Mouse (Mus musculus): ENCODE data around the gene Srrm4. TPM values are rescaled to one million over a fixed set of nuclear protein-coding genes. Genes with fewer than 3 reads are reported as not detected.

Srrm4 gene
- 0.54 and 1.0 TPM in 2 replicates for polyA plus RNA-seq (2012; rRNA removed)

DNA sequence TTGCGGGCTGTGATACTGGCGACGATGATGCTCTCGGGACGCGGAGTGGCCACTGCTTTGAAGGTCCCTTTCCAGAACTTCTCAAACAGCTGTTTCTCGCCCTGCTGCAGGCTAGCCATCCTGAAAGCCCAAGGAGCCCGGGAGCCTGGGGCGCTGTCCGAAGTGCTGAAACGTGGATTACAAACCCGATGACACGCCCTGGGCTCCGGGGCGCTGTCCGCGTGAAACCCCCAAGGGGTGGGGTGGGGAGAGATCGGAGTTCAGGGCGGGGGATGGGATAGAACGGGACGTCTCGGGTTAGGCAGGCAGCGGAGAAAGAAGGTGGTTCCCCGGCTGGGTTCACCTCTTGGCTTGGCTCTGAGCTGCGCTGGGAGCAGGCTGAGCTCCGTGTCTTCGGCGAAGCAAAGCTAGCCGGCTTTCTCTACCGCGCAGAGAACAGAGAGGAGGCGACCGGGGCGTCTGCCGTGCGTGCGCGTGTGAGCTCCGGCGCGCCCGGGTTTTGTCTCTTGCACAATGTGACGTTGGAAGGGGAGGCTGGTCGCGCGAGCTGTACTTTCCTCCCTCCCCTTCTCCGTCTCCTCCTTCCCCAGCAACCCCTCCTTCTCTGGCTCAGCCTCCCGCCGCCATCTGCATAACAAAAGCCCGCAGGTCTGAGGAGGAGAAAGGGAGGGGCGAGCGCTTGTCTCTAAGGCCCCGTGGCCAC, at the start of gene Srrm4:
Gene Srrm4 (minus strand): TSS at position 472 of the 703 bp plus-strand sequence.
- no peaks in the 10 kb centered on the region for H3K36me3 ChIP-seq (ENCODE audit: control insufficient read depth, insufficient read depth, low read length)
- H3K4me3 ChIP-seq (ENCODE audit: control insufficient read depth, low read depth, low read length): peak within 1 kb of the TSS; percentile 43; the same call in 1 of the 2 replicates
- peaks cover 21% of the 10 kb centered on the region for H3K4me1 ChIP-seq (ENCODE audit: control insufficient read depth, insufficient read depth, low read length)
- H3K27ac ChIP-seq (ENCODE audit: control insufficient read depth, insufficient read depth, low read depth, low read length): no peak within 1 kb of the TSS
- H3K27me3 ChIP-seq (ENCODE audit: control insufficient read depth, insufficient read depth, low read length): peaks cover 4% of the 10 kb centered on the region; the same call in 1 of the 2 replicates
- TF ChIP-seq POLR2A (IDR thresholded peaks at IDR 0.05; ENCODE audit: control insufficient read depth, low read depth, low read length): no peak
- no peak for TF ChIP-seq CTCF (IDR thresholded peaks at IDR 0.05; ENCODE audit: control insufficient read depth, insufficient read depth, insufficient replicate concordance, low read depth, low read length)

DNA sequence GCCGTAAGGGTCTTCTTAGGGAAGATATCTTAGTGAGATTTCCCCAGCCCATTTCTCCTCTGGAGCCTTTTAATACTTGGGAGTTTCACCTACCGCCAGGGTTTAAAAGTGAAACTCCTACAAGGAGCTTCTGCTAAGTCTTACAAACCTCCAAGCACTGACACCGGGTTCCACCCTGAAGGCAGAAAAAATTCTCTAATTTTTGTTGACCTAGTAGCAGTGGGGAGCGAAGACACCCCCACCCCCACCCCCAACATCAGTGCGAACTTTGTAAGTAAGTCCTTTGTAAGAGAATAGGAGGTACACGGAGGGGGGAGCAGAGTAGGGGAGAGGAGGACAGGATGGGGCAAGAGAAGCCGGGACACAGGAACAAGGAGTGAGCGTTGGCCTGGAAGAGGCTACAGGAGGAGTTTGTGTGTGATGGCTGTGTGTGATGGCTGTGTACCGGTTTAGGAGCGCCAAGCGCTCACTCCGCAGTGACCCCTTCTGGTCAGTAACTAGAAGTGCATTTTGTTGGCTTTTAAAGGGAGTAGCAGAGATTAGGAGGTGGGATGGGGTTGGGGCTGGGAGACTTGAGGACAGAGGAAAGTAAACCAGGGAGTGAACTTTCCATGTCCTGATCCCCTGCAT, 1.3 kb upstream of the Srrm4 start:
- Histone ChIP-seq H3K4me1 (ENCODE audit: control insufficient read depth, insufficient read depth, low read length) (peaks cover 21% of the 10 kb centered on the region), H3K36me3 (ENCODE audit: control insufficient read depth, insufficient read depth, low read length) (no peaks in the 10 kb centered on the region), H3K4me3 (ENCODE audit: control insufficient read depth, low read depth, low read length) (no peak overlapping the region), H3K27ac (ENCODE audit: control insufficient read depth, insufficient read depth, low read depth, low read length) (no peak overlapping the region), H3K27me3 (ENCODE audit: control insufficient read depth, insufficient read depth, low read length) (peaks cover 4% of the 10 kb centered on the region; the same call in 1 of the 2 replicates)
- TF ChIP-seq CTCF (IDR thresholded peaks at IDR 0.05; ENCODE audit: control insufficient read depth, insufficient read depth, insufficient replicate concordance, low read depth, low read length) (peak; percentile 82; the same call in 1 of the 2 replicates), POLR2A (IDR thresholded peaks at IDR 0.05; ENCODE audit: control insufficient read depth, low read depth, low read length) (no peak)

DNA sequence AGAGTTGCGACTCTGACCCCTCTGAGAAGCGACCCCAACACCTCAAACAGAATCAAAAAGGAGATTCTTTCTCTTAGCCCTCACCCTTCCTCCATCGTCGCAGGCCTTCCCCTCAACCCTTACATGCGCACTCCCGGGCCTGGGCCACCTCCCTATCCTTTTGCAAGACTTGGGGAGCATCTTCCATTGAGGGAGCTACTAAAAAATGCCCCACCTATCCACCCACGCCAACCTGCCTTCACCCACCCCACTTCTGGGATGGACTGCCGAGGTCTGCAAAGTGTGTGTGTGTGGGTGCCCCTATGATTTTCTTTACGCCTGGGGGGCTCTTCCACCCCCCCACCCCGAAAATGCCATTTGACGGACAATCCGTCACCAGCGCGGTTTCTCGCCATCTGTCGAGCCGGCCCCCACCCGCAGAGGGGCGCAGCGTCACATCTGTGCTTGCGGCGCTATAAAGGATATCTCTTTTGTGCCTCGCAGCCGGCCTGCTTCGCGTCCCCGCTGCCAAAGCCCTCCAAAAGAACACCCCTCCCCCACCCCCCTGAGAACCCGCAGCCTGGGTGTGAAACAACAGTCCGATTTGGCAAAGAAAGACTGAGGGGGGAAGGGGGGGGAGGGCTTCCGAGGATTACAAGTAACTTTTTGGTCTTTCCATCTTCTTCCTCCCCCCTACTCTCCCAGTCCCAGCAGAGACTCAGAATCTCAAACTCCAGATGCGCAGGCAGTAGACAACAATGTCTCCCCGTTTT, 608 bp upstream of the Srrm4 start:
- H3K27me3 ChIP-seq (ENCODE audit: control insufficient read depth, insufficient read depth, low read length): peaks cover 4% of the 10 kb centered on the region; the same call in 1 of the 2 replicates

DNA sequence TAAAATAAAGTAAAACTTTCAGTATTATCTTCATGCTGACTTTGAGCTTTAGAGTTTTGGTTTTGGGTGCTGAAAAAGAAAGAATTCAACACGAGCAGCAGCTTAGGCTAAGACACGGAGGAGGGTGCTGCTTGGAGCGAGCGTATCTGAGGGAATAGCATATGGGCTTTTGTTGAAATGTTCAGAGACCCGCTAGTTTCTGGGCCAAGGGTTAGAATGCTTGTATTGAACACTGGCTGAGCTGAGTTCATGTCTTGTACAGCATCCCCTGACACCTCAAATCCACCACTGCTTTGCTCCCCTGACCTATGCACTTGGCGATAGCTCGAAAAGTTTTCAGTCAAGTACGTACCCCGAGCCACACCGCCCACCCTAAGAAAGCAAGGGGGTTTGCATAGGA, 919 bp downstream of the Srrm4 start:
- Histone ChIP-seq H3K27me3 (ENCODE audit: control insufficient read depth, insufficient read depth, low read length) (peaks cover 4% of the 10 kb centered on the region; the same call in 1 of the 2 replicates), H3K4me1 (ENCODE audit: control insufficient read depth, insufficient read depth, low read length) (peaks cover 21% of the 10 kb centered on the region), H3K27ac (ENCODE audit: control insufficient read depth, insufficient read depth, low read depth, low read length) (no peak overlapping the region), H3K36me3 (ENCODE audit: control insufficient read depth, insufficient read depth, low read length) (no peaks in the 10 kb centered on the region), H3K4me3 (ENCODE audit: control insufficient read depth, low read depth, low read length) (no peak overlapping the region)
- TF ChIP-seq CTCF (IDR thresholded peaks at IDR 0.05; ENCODE audit: control insufficient read depth, insufficient read depth, insufficient replicate concordance, low read depth, low read length) (no peak), POLR2A (IDR thresholded peaks at IDR 0.05; ENCODE audit: control insufficient read depth, low read depth, low read length) (no peak)

More for the DNA sequence above, 608 bp upstream of the Srrm4 start:
- TF ChIP-seq POLR2A (IDR thresholded peaks at IDR 0.05; ENCODE audit: control insufficient read depth, low read depth, low read length): no peak
- no peak for TF ChIP-seq CTCF (IDR thresholded peaks at IDR 0.05; ENCODE audit: control insufficient read depth, insufficient read depth, insufficient replicate concordance, low read depth, low read length)
- Histone ChIP-seq H3K4me3 (ENCODE audit: control insufficient read depth, low read depth, low read length) (no peak overlapping the region), H3K36me3 (ENCODE audit: control insufficient read depth, insufficient read depth, low read length) (no peaks in the 10 kb centered on the region), H3K27ac (ENCODE audit: control insufficient read depth, insufficient read depth, low read depth, low read length) (no peak overlapping the region), H3K4me1 (ENCODE audit: control insufficient read depth, insufficient read depth, low read length) (peaks cover 21% of the 10 kb centered on the region)

DNA sequence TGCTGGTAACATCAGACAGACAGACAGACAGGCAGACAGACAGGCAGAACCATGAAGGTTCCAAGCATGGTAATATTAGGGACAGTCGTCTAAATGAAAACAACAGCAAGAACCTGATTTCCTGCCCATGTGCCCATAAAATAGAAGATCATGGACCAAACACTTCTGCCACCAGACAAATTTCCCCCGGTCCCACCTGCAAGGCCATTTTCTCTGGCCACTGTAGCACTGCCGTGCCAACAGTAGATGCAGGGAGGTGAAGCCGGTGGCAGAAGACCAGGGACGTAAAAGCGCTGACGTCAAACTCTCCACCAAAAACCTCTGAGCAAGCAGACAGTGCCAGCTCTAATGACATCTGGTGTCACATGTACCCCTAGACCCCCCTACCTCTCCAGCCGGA, 2.0 kb downstream of the Srrm4 start:
- no peak overlapping the region for H3K27ac ChIP-seq (ENCODE audit: control insufficient read depth, insufficient read depth, low read depth, low read length)
- no peak overlapping the region for H3K4me3 ChIP-seq (ENCODE audit: control insufficient read depth, low read depth, low read length)
- no peaks in the 10 kb centered on the region for H3K36me3 ChIP-seq (ENCODE audit: control insufficient read depth, insufficient read depth, low read length)
- H3K4me1 ChIP-seq (ENCODE audit: control insufficient read depth, insufficient read depth, low read length): peaks cover 21% of the 10 kb centered on the region
- TF ChIP-seq CTCF (IDR thresholded peaks at IDR 0.05; ENCODE audit: control insufficient read depth, insufficient read depth, insufficient replicate concordance, low read depth, low read length) (no peak), POLR2A (IDR thresholded peaks at IDR 0.05; ENCODE audit: control insufficient read depth, low read depth, low read length) (no peak)
- H3K27me3 ChIP-seq (ENCODE audit: control insufficient read depth, insufficient read depth, low read length): peaks cover 4% of the 10 kb centered on the region; the same call in 1 of the 2 replicates

DNA sequence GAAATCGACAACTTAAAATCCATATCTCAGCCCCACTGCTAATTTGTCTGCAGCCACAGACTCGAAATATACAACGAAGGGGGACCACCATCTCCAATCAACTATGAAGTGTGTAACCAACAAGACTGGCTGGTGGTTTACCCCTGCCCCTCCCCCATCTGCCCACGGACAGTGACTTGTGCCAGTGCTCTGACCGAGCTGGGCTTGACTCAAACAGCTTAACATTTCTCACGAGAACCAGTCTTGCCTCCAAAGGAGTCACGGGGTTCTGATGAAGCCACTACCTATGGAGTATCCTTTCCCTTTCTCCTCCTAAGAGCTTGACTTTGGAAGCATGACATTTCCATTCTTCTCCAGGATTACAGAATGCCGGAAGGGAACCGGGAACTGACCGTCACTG, 2.8 kb downstream of the Srrm4 start:
- H3K36me3 ChIP-seq (ENCODE audit: control insufficient read depth, insufficient read depth, low read length): no peaks in the 10 kb centered on the region
- TF ChIP-seq CTCF (IDR thresholded peaks at IDR 0.05; ENCODE audit: control insufficient read depth, insufficient read depth, insufficient replicate concordance, low read depth, low read length) (no peak), POLR2A (IDR thresholded peaks at IDR 0.05; ENCODE audit: control insufficient read depth, low read depth, low read length) (no peak)
- peaks cover 21% of the 10 kb centered on the region for H3K4me1 ChIP-seq (ENCODE audit: control insufficient read depth, insufficient read depth, low read length)
- peaks cover 4% of the 10 kb centered on the region; the same call in 1 of the 2 replicates for H3K27me3 ChIP-seq (ENCODE audit: control insufficient read depth, insufficient read depth, low read length)
- no peak overlapping the region for H3K4me3 ChIP-seq (ENCODE audit: control insufficient read depth, low read depth, low read length)
- H3K27ac ChIP-seq (ENCODE audit: control insufficient read depth, insufficient read depth, low read depth, low read length): no peak overlapping the region

DNA sequence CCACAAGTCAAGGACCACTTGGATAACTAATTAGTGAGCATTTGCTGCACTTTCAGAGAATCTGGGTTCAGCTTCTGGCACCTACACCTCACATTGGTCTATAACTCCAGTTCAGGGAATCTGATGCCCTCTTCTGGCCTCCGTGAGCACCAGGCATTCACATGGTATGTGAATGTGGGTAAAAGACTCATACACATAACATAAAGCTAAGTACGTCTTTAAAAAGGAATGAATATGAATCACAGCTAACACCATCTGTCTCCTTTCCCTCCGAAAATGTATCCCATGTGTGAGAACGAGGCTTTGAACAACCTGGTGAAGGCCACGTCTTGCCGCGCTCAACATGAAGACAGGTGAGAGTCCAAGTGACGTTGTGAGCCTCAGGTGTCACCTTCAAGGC, 12.1 kb downstream of the Srrm4 start:
- no peak overlapping the region for H3K4me3 ChIP-seq (ENCODE audit: control insufficient read depth, low read depth, low read length)
- H3K4me1 ChIP-seq (ENCODE audit: control insufficient read depth, insufficient read depth, low read length): no peaks in the 10 kb centered on the region; the same call in 1 of the 2 replicates
- no peaks in the 10 kb centered on the region for H3K27me3 ChIP-seq (ENCODE audit: control insufficient read depth, insufficient read depth, low read length)
- no peak overlapping the region for H3K27ac ChIP-seq (ENCODE audit: control insufficient read depth, insufficient read depth, low read depth, low read length)
- TF ChIP-seq POLR2A (IDR thresholded peaks at IDR 0.05; ENCODE audit: control insufficient read depth, low read depth, low read length) (no peak), CTCF (IDR thresholded peaks at IDR 0.05; ENCODE audit: control insufficient read depth, insufficient read depth, insufficient replicate concordance, low read depth, low read length) (no peak)
- no peaks in the 10 kb centered on the region for H3K36me3 ChIP-seq (ENCODE audit: control insufficient read depth, insufficient read depth, low read length)

Measured in testis, adult 2 months (tissue).